ENCODE assay signal across 13 mouse cellular contexts in the genomic region with DNA sequence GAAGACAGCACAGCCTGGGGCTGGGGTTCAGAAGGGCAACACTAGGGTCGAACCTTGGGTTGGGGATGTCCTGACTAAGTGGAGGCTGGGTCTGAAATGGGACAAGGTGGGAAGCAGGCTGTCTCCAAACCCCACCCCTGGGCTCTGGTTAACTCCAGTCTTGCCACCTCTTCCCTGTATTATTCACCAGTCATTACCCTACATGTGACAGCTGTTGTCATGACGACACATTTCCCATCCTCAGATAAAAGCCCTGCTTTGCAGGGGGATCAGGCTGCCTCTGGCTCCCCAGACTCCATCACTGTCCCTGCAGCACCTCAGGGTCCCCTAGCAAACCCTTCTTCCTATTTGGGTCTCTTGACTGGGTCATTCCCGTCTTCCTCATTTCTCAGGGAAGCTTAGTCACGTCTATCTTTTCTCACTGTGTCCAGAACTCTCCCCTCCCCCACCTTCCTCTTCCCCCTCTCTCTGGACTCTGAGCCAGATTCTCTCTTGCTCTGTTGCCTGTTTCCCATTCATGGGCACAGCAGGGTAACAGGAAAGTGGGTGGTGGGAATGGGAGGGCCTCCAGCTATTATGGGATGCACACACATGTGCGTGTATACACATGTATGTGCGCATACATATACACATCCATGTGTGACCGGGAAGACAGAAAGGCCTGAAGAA. TPM values are rescaled to one million over a fixed set of nuclear protein-coding genes. Genes with fewer than 3 reads are reported as not detected.
DNase-seq lines count a peak whose midpoint lies in the region; ATAC-seq lines count a peak whose summit lies in the region.
"Had no signal": no experiment of that assay in that cellular context is flagged by ENCODE, and none has a peak within 500 bp of the region (broad histone marks: within the 10 kb centered on the region; RNA-seq: fewer than 3 reads in every experiment).

No protein-coding gene starts in this region.

- H3K9me3 ChIP-seq in neural tube, embryonic 12.5 days, result no peaks in the 10 kb centered on the region
- H3K9me3 ChIP-seq in kidney, embryonic 15.5 days (replicated peaks), result no peaks in the 10 kb centered on the region
- H3K9me3 ChIP-seq: embryonic facial prominence, embryonic 13.5 days had no signal

- peaks cover 10% of the 10 kb centered on the region; the same call in 1 of the 2 replicates for H3K4me1 ChIP-seq in neural tube, embryonic 12.5 days
- peaks cover 16% of the 10 kb centered on the region; the same call in 1 of the 2 replicates for H3K4me1 ChIP-seq in kidney, embryonic 15.5 days
- H3K4me1 ChIP-seq: embryonic facial prominence, embryonic 13.5 days had no signal

- 68% methylated on average over 7 of the region's 7 CpGs for WGBS in neural tube, embryonic 12.5 days
- WGBS in kidney, embryonic 15.5 days, result 72% methylated on average over 7 of the region's 7 CpGs

- H3K4me2 ChIP-seq in neural tube, embryonic 12.5 days (replicated peaks), result no peak overlapping the region
- H3K4me2 ChIP-seq in kidney, embryonic 15.5 days, result no peak overlapping the region
- H3K4me2 ChIP-seq: embryonic facial prominence, embryonic 13.5 days had no signal

- H3K9ac ChIP-seq in neural tube, embryonic 12.5 days, result no peak overlapping the region
- H3K9ac ChIP-seq in kidney, embryonic 15.5 days, result no peak overlapping the region
- H3K9ac ChIP-seq: embryonic facial prominence, embryonic 13.5 days had no signal

- no peaks in the 10 kb centered on the region for H3K36me3 ChIP-seq in neural tube, embryonic 12.5 days
- H3K36me3 ChIP-seq in kidney, embryonic 15.5 days, result no peaks in the 10 kb centered on the region
- H3K36me3 ChIP-seq: embryonic facial prominence, embryonic 13.5 days had no signal

- H3K27ac ChIP-seq in neural tube, embryonic 12.5 days, result no peak overlapping the region
- no peak overlapping the region for H3K27ac ChIP-seq in kidney, embryonic 15.5 days
- H3K27ac ChIP-seq: embryonic facial prominence, embryonic 13.5 days had no signal

- DNase-seq in cerebellum, postnatal 10 days, result peak; percentile 20 to 24
- DNase-seq in cerebellum, postnatal 14 days, result no peak
- no peak for DNase-seq in neural tube, embryonic 10.5 days (ENCODE audit: extremely low spot score, low spot score)
- DNase-seq in urinary bladder, adult 2 months (ENCODE audit: low spot score), result no peak
- no peak for DNase-seq in adrenal gland, postnatal 36 days
- DNase-seq: gastrocnemius, postnatal 25 days; thymus, postnatal 25 days had no signal

- H3K27me3 ChIP-seq in neural tube, embryonic 12.5 days (replicated peaks), result no peaks in the 10 kb centered on the region; the same call in 1 of the 2 replicates
- H3K27me3 ChIP-seq in kidney, embryonic 15.5 days, result no peaks in the 10 kb centered on the region
- H3K27me3 ChIP-seq: embryonic facial prominence, embryonic 13.5 days; Patski had no signal

- H3K4me3 ChIP-seq in neural tube, embryonic 12.5 days, result no peak overlapping the region
- no peak overlapping the region for H3K4me3 ChIP-seq in kidney, embryonic 15.5 days (replicated peaks)
- H3K4me3 ChIP-seq: embryonic facial prominence, embryonic 13.5 days had no signal

- peak; percentile 21; the same call in 1 of the 2 replicates for ATAC-seq in neural tube, embryonic 12.5 days (ENCODE audit: low FRiP score, low read depth)
- ATAC-seq in megakaryocyte progenitor cell, adult 5-6 weeks (replicated peaks; ENCODE audit: poor library complexity), result 0 out of 2 replicates have a peak, but pooled peaks have one; percentile 5
- no peak for ATAC-seq in kidney, embryonic 15.5 days (replicated peaks; ENCODE audit: low FRiP score)
- ATAC-seq: Patski had no signal

RNA-seq across cellular contexts. Expression of a gene that starts 15.1 kb away (rescaled TPM):
- 1.3 TPM in 2 replicates for polyA plus RNA-seq in neural tube, embryonic 12.5 days (2016; fragmentation: Nextera tagmentation; extraction: Ambion mirVana)
- total RNA-seq in megakaryocyte progenitor cell, adult 5-6 weeks (2015), result not detected in 2 replicates
- not detected in 2 replicates for total RNA-seq in megakaryocyte progenitor cell, adult 5-6 weeks (2017)
- polyA plus RNA-seq in urinary bladder, adult 2 months (2012; rRNA removed), result 0.03 and 0.09 TPM in 2 replicates
- 4.4 and 5.1 TPM in 2 replicates for polyA plus RNA-seq in kidney, embryonic 15.5 days (2015; fragmentation: Nextera tagmentation; extraction: Ambion mirVana)
- 1 to 10 TPM; 1.9 to 2.0 TPM for total RNA-seq in adrenal gland, postnatal 36 days (2021)
- polyA plus RNA-seq: Patski had no signal

RNA-seq across cellular contexts. Expression of a gene that starts 39.6 kb away (rescaled TPM):
- polyA plus RNA-seq in neural tube, embryonic 12.5 days (2016; fragmentation: Nextera tagmentation; extraction: Ambion mirVana), result not detected in 2 replicates
- 0.15 and 0.30 TPM in 2 replicates for total RNA-seq in megakaryocyte progenitor cell, adult 5-6 weeks (2015)
- total RNA-seq in megakaryocyte progenitor cell, adult 5-6 weeks (2017), result 0.24 TPM in 1 of 2 replicates, not detected in the other
- polyA plus RNA-seq in urinary bladder, adult 2 months (2012; rRNA removed), result not detected in 2 replicates
- not detected in 2 replicates for polyA plus RNA-seq in kidney, embryonic 15.5 days (2015; fragmentation: Nextera tagmentation; extraction: Ambion mirVana)
- total RNA-seq in adrenal gland, postnatal 36 days (2021), result not detected
- total RNA-seq: gastrocnemius, postnatal 25 days; layer of hippocampus, postnatal 14 days had no signal
- polyA plus RNA-seq: Patski had no signal

RNA-seq across cellular contexts. Expression of a gene that starts 42.1 kb away (rescaled TPM):
- 9.7 TPM in 2 replicates for polyA plus RNA-seq in neural tube, embryonic 12.5 days (2016; fragmentation: Nextera tagmentation; extraction: Ambion mirVana)
- total RNA-seq in megakaryocyte progenitor cell, adult 5-6 weeks (2015), result 76.0 and 76.5 TPM in 2 replicates
- total RNA-seq in megakaryocyte progenitor cell, adult 5-6 weeks (2017), result 83.2 and 90.0 TPM in 2 replicates
- 2.9 and 3.0 TPM in 2 replicates for polyA plus RNA-seq in urinary bladder, adult 2 months (2012; rRNA removed)
- polyA plus RNA-seq in kidney, embryonic 15.5 days (2015; fragmentation: Nextera tagmentation; extraction: Ambion mirVana), result 8.8 and 9.0 TPM in 2 replicates
- total RNA-seq in adrenal gland, postnatal 36 days (2021), result under 1 TPM; 0.63 to 0.73 TPM

RNA-seq across cellular contexts. Expression of a gene that starts 46.9 kb away (rescaled TPM):
- 0.14 TPM in 2 replicates for polyA plus RNA-seq in neural tube, embryonic 12.5 days (2016; fragmentation: Nextera tagmentation; extraction: Ambion mirVana)
- total RNA-seq in megakaryocyte progenitor cell, adult 5-6 weeks (2015), result not detected in 2 replicates
- total RNA-seq in megakaryocyte progenitor cell, adult 5-6 weeks (2017), result 0.12 TPM in 1 of 2 replicates, not detected in the other
- polyA plus RNA-seq in urinary bladder, adult 2 months (2012; rRNA removed), result 0.24 and 0.32 TPM in 2 replicates
- polyA plus RNA-seq in kidney, embryonic 15.5 days (2015; fragmentation: Nextera tagmentation; extraction: Ambion mirVana), result 0.30 TPM in 2 replicates
- under 1 TPM; 0.26 to 0.56 TPM for total RNA-seq in adrenal gland, postnatal 36 days (2021)
- total RNA-seq: gastrocnemius, postnatal 25 days had no signal

Comparison
In these comparisons a context has a peak if more than half of its experiments do, and no peak if none do; other contexts are left out.
1. DNase-seq: peak in cerebellum, postnatal 10 days (2 of 2); none in cerebellum, postnatal 14 days (0 of 2), neural tube, embryonic 10.5 days (single experiment), urinary bladder, adult 2 months (single experiment) and adrenal gland, postnatal 36 days (0 of 2).